Mouse (Mus musculus) liver, postnatal 0 days (tissue): Measurements from ENCODE around the gene Ubl7.

Experiments used
- CTCF ChIP-seq: sonication (generic); IDR thresholded peaks from 2 replicates; pipeline ENCODE4 v1.5.1; 2016; ENCODE audit warnings: antibody characterized with exemption, low read depth
- EP300 ChIP-seq: IDR thresholded peaks from 2 replicates; pipeline ENCODE4 v1.6.1; 2016; ENCODE audit warnings: antibody characterized with exemption, low read depth, mild to moderate bottlenecking

- TF ChIP-seq CTCF (no peak), EP300 (no peak)
Observed at GRCm38 (mm10) chr9:57947381-57948030, 36.7 kb downstream of the Ubl7 start.
